In genomic region chr5:139585748-139586060, GRCm38 (mm10) we compare ENCODE assay signal across 11 mouse cellular contexts. TPM values are rescaled to one million over a fixed set of nuclear protein-coding genes. Genes with fewer than 3 reads are reported as not detected.
DNase-seq lines count a peak whose midpoint lies in the region; ATAC-seq and TF ChIP-seq lines count a peak whose summit lies in the region.
"Had no signal": no experiment of that assay in that cellular context is flagged by ENCODE, and none has a peak within 500 bp of the region (broad histone marks: within the 10 kb centered on the region; RNA-seq: fewer than 3 reads in every experiment).

No protein-coding gene starts in this region.

- H3K9ac ChIP-seq in heart, postnatal 0 days (replicated peaks; ENCODE audit: low read depth, low read length), result no peak overlapping the region
- H3K9ac ChIP-seq in embryonic facial prominence, embryonic 13.5 days, result 0 out of 2 replicates have a peak overlapping the region, but pooled peaks have one; percentile 7
- no peak overlapping the region for H3K9ac ChIP-seq in hindbrain, embryonic 11.5 days (ENCODE audit: low read depth, low read length)
- peak overlapping the region; percentile 47 for H3K9ac ChIP-seq in midbrain, embryonic 11.5 days (ENCODE audit: low read length)
- H3K9ac ChIP-seq: liver, embryonic 15.5 days had no signal

- H3K9me3 ChIP-seq in heart, postnatal 0 days (replicated peaks; ENCODE audit: control insufficient read depth, low read length), result no peaks in the 10 kb centered on the region
- H3K9me3 ChIP-seq in embryonic facial prominence, embryonic 13.5 days, result no peaks in the 10 kb centered on the region
- H3K9me3 ChIP-seq in hindbrain, embryonic 11.5 days (ENCODE audit: control insufficient read depth, low read length), result no peaks in the 10 kb centered on the region
- H3K9me3 ChIP-seq in midbrain, embryonic 11.5 days (ENCODE audit: control insufficient read depth, low read length), result no peaks in the 10 kb centered on the region; the same call in 1 of the 2 replicates
- H3K9me3 ChIP-seq: liver, embryonic 15.5 days had no signal

- H3K27ac ChIP-seq in heart, postnatal 0 days (ENCODE audit: low read depth), result no peak overlapping the region
- no peak overlapping the region for H3K27ac ChIP-seq in embryonic facial prominence, embryonic 13.5 days
- H3K27ac ChIP-seq in hindbrain, embryonic 11.5 days (ENCODE audit: low read depth, low read length), result peak overlapping the region; percentile 77; the same call in 1 of the 2 replicates
- H3K27ac ChIP-seq in midbrain, embryonic 11.5 days (ENCODE audit: low read depth, low read length), result peak overlapping the region; percentile 44; the same call in 1 of the 2 replicates
- H3K27ac ChIP-seq: liver, embryonic 15.5 days had no signal

- no peak for TF ChIP-seq CTCF in heart, postnatal 0 days (IDR thresholded peaks at IDR 0.05; ENCODE audit: low read depth)

- 13% methylated on average over 8 of the region's 8 CpGs for WGBS in heart, postnatal 0 days
- 15% methylated on average over 8 of the region's 8 CpGs for WGBS in embryonic facial prominence, embryonic 13.5 days
- WGBS in hindbrain, embryonic 11.5 days, result 7% methylated on average over 8 of the region's 8 CpGs
- 15% methylated on average over 8 of the region's 8 CpGs for WGBS in midbrain, embryonic 11.5 days

- peaks cover 64% of the 10 kb centered on the region for H3K27me3 ChIP-seq in heart, postnatal 0 days (ENCODE audit: control insufficient read depth, insufficient read depth, low read length)
- peaks cover 65% of the 10 kb centered on the region for H3K27me3 ChIP-seq in embryonic facial prominence, embryonic 13.5 days
- H3K27me3 ChIP-seq in hindbrain, embryonic 11.5 days (ENCODE audit: control insufficient read depth, insufficient read depth, low read length), result peaks cover 41% of the 10 kb centered on the region
- peaks cover 52% of the 10 kb centered on the region for H3K27me3 ChIP-seq in midbrain, embryonic 11.5 days (ENCODE audit: control insufficient read depth, insufficient read depth, low read length)

- H3K4me1 ChIP-seq in heart, postnatal 0 days (ENCODE audit: control insufficient read depth, insufficient read depth), result no peaks in the 10 kb centered on the region
- H3K4me1 ChIP-seq in embryonic facial prominence, embryonic 13.5 days, result peaks cover 16% of the 10 kb centered on the region
- H3K4me1 ChIP-seq in hindbrain, embryonic 11.5 days (replicated peaks; ENCODE audit: control insufficient read depth, insufficient read depth, low read length), result peaks cover 12% of the 10 kb centered on the region
- peaks cover 21% of the 10 kb centered on the region for H3K4me1 ChIP-seq in midbrain, embryonic 11.5 days (ENCODE audit: control insufficient read depth, insufficient read depth, low read length)
- H3K4me1 ChIP-seq: liver, embryonic 15.5 days had no signal

- H3K36me3 ChIP-seq in heart, postnatal 0 days (replicated peaks; ENCODE audit: control insufficient read depth, insufficient read depth, low read length), result no peaks in the 10 kb centered on the region
- H3K36me3 ChIP-seq in embryonic facial prominence, embryonic 13.5 days, result no peaks in the 10 kb centered on the region
- H3K36me3 ChIP-seq in hindbrain, embryonic 11.5 days (ENCODE audit: control insufficient read depth, insufficient read depth, low read length), result no peaks in the 10 kb centered on the region
- no peaks in the 10 kb centered on the region for H3K36me3 ChIP-seq in midbrain, embryonic 11.5 days (ENCODE audit: control insufficient read depth, insufficient read depth, low read length)
- H3K36me3 ChIP-seq: liver, embryonic 15.5 days had no signal

- ATAC-seq in heart, postnatal 0 days (ENCODE audit: insufficient read depth, low read depth), result no peak
- no peak for ATAC-seq in embryonic facial prominence, embryonic 13.5 days (ENCODE audit: insufficient number of reproducible peaks, insufficient read depth, low FRiP score, low TSS enrichment, low read depth)
- 0 out of 2 replicates have a peak, but pooled peaks have one; percentile 8 for ATAC-seq in hindbrain, embryonic 11.5 days (ENCODE audit: low FRiP score)
- ATAC-seq in midbrain, embryonic 11.5 days (ENCODE audit: low FRiP score), result no peak

- intact Hi-C loops in heart, postnatal 25 days (cut with DNase I), result no loop called here
- intact Hi-C loops in gastrocnemius, postnatal 36 days (cut with DNase I), result no loop called here

- peak overlapping the region; percentile 25 for H3K4me3 ChIP-seq in heart, postnatal 0 days (ENCODE audit: low read depth, low read length)
- peak overlapping the region; percentile 10; the same call in 1 of the 2 replicates for H3K4me3 ChIP-seq in embryonic facial prominence, embryonic 13.5 days
- H3K4me3 ChIP-seq in hindbrain, embryonic 11.5 days (ENCODE audit: low read depth, low read length), result no peak overlapping the region
- H3K4me3 ChIP-seq in midbrain, embryonic 11.5 days (ENCODE audit: low read depth, low read length), result peak overlapping the region; percentile 11
- H3K4me3 ChIP-seq: liver, embryonic 15.5 days had no signal

- no peak for DNase-seq in heart, postnatal 0 days (ENCODE audit: low spot score)
- no peak for DNase-seq in heart, postnatal 25 days (ENCODE audit: low spot score)
- DNase-seq in hindbrain, embryonic 11.5 days (ENCODE audit: low spot score), result no peak
- peak; percentile 91 for DNase-seq in midbrain, embryonic 11.5 days (ENCODE audit: low spot score, missing footprints)
- DNase-seq in gastrocnemius, postnatal 36 days, result no peak
- no peak for DNase-seq in layer of hippocampus, adult 9-11 months
- no peak for DNase-seq in B cell, adult 2 months

- TF ChIP-seq EP300 in heart, postnatal 0 days (IDR thresholded peaks at IDR 0.05; ENCODE audit: low read depth), result no peak

- H3K4me2 ChIP-seq in heart, postnatal 0 days (ENCODE audit: low read depth, low read length), result peak overlapping the region; percentile 38
- H3K4me2 ChIP-seq in embryonic facial prominence, embryonic 13.5 days, result peak overlapping the region; percentile 37
- H3K4me2 ChIP-seq in hindbrain, embryonic 11.5 days (replicated peaks; ENCODE audit: low read depth, low read length), result peak overlapping the region; percentile 3; the same call in 1 of the 2 replicates
- peak overlapping the region; percentile 34 for H3K4me2 ChIP-seq in midbrain, embryonic 11.5 days
- H3K4me2 ChIP-seq: liver, embryonic 15.5 days had no signal

RNA-seq across cellular contexts. Expression of gene Uncx, which starts 42.4 kb away (rescaled TPM):
- total RNA-seq in heart, postnatal 0 days (2014; rRNA removed; ENCODE audit: low replicate concordance), result not detected in 2 replicates
- polyA plus RNA-seq in heart, postnatal 0 days (2015; fragmentation: Nextera tagmentation; extraction: Ambion mirVana), result not detected in 2 replicates
- not detected for total RNA-seq in heart, postnatal 25 days (2021)
- 2.3 and 4.4 TPM in 2 replicates for polyA plus RNA-seq in embryonic facial prominence, embryonic 13.5 days (2015; fragmentation: Nextera tagmentation; extraction: Ambion mirVana)
- polyA plus RNA-seq in hindbrain, embryonic 11.5 days (2014; fragmentation: Nextera tagmentation; extraction: Ambion mirVana), result 57.9 and 66.8 TPM in 2 replicates
- polyA plus RNA-seq in midbrain, embryonic 11.5 days (2014; fragmentation: Nextera tagmentation; extraction: Ambion mirVana), result 41.8 and 46.4 TPM in 2 replicates
- not detected for total RNA-seq in gastrocnemius, postnatal 36 days (2021)
- total RNA-seq: CH12.LX had no signal
- polyA plus RNA-seq: liver, embryonic 15.5 days; small intestine, adult 2 months had no signal

Comparison
In these comparisons a context has a peak if more than half of its experiments do, and no peak if none do; other contexts are left out.
1. H3K27ac ChIP-seq: peak in hindbrain, embryonic 11.5 days (single experiment) and midbrain, embryonic 11.5 days (single experiment); none in heart, postnatal 0 days (single experiment) and embryonic facial prominence, embryonic 13.5 days (single experiment).
2. H3K9ac ChIP-seq: peak in embryonic facial prominence, embryonic 13.5 days (single experiment) and midbrain, embryonic 11.5 days (single experiment); none in heart, postnatal 0 days (single experiment) and hindbrain, embryonic 11.5 days (single experiment).
3. Peak in every context shown above with its lines, with median percentiles within 50 percentile points of each other: H3K4me2 ChIP-seq.